Mouse (Mus musculus) stomach, embryonic 16.5 days (tissue): ENCODE measurements around the gene Tubb2b. TPM values are rescaled to one million over a fixed set of nuclear protein-coding genes. Genes with fewer than 3 reads are reported as not detected.

Experiments
- ATAC-seq: fragments of 200-750 bp; cut with Nextera tagmentation; 2 replicates; pipeline ENCODE4 v1.8.0; 2017; ENCODE audit warnings: moderate number of reproducible peaks, moderate TSS enrichment; ENCODE audit not compliant: insufficient read depth, low FRiP score
- H3K27ac ChIP-seq: fragments of 300-500 bp; sonication (generic); 2 replicates; pipeline ENCODE4 v1.5.1; 2014; ENCODE audit warnings: low read length
- H3K27me3 ChIP-seq: fragments of 300-500 bp; sonication (generic); 2 replicates; pipeline ENCODE4 v1.6.1; 2014; ENCODE audit warnings: low read length, control low read depth, mixed read lengths; ENCODE audit not compliant: control insufficient read depth, insufficient read depth
- H3K36me3 ChIP-seq: fragments of 300-500 bp; sonication (generic); 2 replicates; pipeline ENCODE4 v1.6.1; 2014; ENCODE audit warnings: low read length; ENCODE audit not compliant: control insufficient read depth, insufficient read depth
- H3K4me1 ChIP-seq: fragments of 300-500 bp; sonication (generic); 2 replicates; pipeline ENCODE4 v1.6.1; 2014; ENCODE audit warnings: low read length, control low read depth, mixed read lengths; ENCODE audit not compliant: control insufficient read depth, insufficient read depth
- H3K4me2 ChIP-seq: fragments of 300-500 bp; sonication (generic); 2 replicates; pipeline ENCODE4 v1.6.1; 2014; ENCODE audit warnings: low read depth, low read length, mixed read lengths
- H3K4me3 ChIP-seq: fragments of 300-500 bp; sonication (generic); replicated peaks from 2 replicates; pipeline ENCODE4 v1.5.1; 2014; ENCODE audit warnings: mild to moderate bottlenecking, low read length
- H3K9ac ChIP-seq: fragments of 300-500 bp; sonication (generic); 2 replicates; pipeline ENCODE4 v1.6.1; 2014; ENCODE audit warnings: low read length
- H3K9me3 ChIP-seq: fragments of 300-500 bp; sonication (generic); replicated peaks from 2 replicates; pipeline ENCODE4 v1.6.1; 2016; ENCODE audit warnings: low read length, control low read depth; ENCODE audit not compliant: control insufficient read depth
- WGBS: fragments of 180-500 bp; shearing (Covaris S2); extraction: QIAGEN DNeasy Blood & Tissue Kit; methylation state at CpG from one replicate; pipeline ENCODE4 v1.1.7; 2014; 5-methylcytosine and 5-hydroxymethylcytosine counted together
- polyA plus RNA-seq: library from polyadenylated mRNA; unstranded; fragments of >200 nt; fragmentation: Nextera tagmentation; extraction: Ambion mirVana; gene quantifications from 2 replicates; pipeline ENCODE4 v1.2.1, GENCODE M21; 2015

Tubb2b gene
- polyA plus RNA-seq, 1 experiment from 2014 or later = 41.7 TPM

DNA sequence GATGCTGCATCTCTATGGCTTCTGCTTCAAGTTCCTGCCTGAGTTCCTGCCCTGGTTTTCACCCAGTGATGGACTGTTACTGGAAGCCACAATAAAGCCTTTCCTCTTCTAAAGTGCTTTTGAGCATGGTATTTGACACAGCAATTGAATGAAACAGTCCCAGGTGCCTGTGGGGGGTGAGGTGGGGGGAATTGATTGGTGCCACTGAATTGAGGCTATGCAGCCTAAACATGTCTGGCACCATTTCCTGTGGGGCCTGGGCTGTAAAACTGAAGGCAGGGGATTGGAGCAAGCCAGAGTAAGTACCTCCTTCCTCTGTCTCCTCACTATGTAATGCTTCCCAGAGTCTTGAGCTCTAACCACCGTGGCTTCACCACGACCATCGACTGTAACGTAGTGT lies 15.6 kb downstream of the Tubb2b start:
- Histone ChIP-seq H3K4me2 (no peak overlapping the region), H3K4me1 (no peaks in the 10 kb centered on the region), H3K9me3 (no peaks in the 10 kb centered on the region), H3K4me3 (no peak overlapping the region), H3K27ac (no peak overlapping the region), H3K9ac (no peak overlapping the region), H3K27me3 (no peaks in the 10 kb centered on the region), H3K36me3 (no peaks in the 10 kb centered on the region)
- 76% methylated on average over 4 of the region's 4 CpGs for WGBS
- ATAC-seq = no peak

DNA sequence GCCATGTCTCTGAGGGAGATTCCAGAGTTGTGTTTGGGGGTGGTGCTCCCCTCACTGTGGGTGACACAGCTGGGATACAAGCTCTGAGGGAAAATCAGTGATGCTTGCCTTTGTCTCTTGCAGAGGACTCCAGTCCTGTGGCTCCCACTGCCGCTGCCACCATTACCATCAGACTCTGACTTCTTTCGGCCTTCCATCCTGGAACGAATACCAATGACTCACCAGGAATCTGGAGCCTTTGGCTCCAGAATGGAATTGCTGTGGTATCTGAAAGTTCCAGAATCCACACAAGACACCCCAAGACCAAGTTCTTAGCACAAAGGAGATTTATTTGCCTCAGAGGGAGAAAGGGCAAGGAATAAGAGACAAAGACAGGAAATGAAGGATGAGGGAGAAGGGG lies 17.2 kb downstream of the Tubb2b start:
- H3K4me1 ChIP-seq = no peaks in the 10 kb centered on the region
- 93% methylated on average over 3 of the region's 3 CpGs for WGBS
- H3K9me3 ChIP-seq = no peaks in the 10 kb centered on the region
- H3K27me3 ChIP-seq = no peaks in the 10 kb centered on the region
- H3K9ac ChIP-seq = no peak overlapping the region
- H3K4me2 ChIP-seq = no peak overlapping the region
- H3K4me3 ChIP-seq = no peak overlapping the region
- no peaks in the 10 kb centered on the region for H3K36me3 ChIP-seq
- no peak overlapping the region for H3K27ac ChIP-seq
- ATAC-seq = no peak

DNA sequence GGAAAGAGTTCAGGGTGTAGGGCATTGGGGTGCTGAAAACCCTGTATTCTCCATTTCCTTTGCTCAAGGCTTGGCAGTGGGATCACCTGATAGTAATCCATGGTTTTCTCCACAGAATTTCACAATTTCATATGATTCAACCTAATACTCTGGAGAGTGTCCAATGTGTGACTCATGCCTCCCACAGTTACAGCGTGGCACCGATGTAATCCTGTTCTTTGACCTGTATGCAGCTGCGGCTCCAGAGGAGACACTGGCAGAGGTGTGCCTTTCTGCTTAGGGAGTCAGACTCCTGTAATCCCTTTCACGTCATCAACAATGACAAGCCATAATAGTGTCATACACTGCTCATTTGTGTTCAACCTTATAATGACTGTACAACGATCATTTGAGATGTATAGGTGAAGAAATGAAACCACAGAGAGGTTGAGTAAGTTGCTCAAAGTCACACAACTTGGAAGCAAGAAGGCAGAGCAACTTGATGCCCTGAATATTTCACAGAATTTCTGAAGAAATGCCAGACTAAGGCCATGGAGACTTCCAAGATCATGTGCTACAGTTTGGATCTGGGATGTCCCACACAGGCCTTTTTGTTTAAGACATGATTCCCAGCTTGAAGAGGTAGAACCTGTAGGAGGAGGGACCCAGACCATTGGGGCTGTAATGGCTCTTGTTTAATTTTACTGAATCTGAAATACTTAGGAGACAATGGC lies 17.7 kb downstream of the Tubb2b start:
- no peaks in the 10 kb centered on the region for H3K9me3 ChIP-seq
- peak; percentile 76; the same call in 1 of the 2 replicates for ATAC-seq
- WGBS = 60% methylated on average over 5 of the region's 5 CpGs
- H3K36me3 ChIP-seq = no peaks in the 10 kb centered on the region
- no peak overlapping the region for H3K9ac ChIP-seq
- no peaks in the 10 kb centered on the region for H3K4me1 ChIP-seq
- H3K27me3 ChIP-seq = no peaks in the 10 kb centered on the region
- H3K27ac ChIP-seq = no peak overlapping the region
- no peak overlapping the region for H3K4me2 ChIP-seq
- H3K4me3 ChIP-seq = no peak overlapping the region

DNA sequence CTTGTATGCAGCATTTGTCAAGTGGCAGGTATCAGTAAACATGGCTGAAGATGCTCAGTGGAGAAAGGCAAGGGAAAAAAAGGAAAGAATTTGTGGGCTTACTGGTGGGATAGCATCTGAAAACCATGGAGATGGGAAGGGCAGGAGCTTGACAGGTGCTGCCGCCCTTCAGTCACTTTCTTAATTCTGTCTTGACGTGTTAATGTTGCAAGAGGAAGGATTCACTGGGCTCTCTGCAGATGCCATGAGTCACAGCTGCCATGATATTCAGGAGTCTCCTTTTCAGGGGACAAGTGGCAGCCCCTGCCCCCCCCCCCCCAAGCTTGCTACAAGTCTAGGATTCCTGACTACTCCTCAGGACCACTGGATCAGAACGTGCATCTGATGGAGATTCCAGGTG lies 18.4 kb downstream of the Tubb2b start:
- Histone ChIP-seq H3K4me3 (no peak overlapping the region), H3K9ac (no peak overlapping the region), H3K4me1 (no peaks in the 10 kb centered on the region), H3K4me2 (no peak overlapping the region), H3K9me3 (no peaks in the 10 kb centered on the region), H3K36me3 (no peaks in the 10 kb centered on the region), H3K27me3 (no peaks in the 10 kb centered on the region), H3K27ac (no peak overlapping the region)
- no peak for ATAC-seq
- 71% methylated on average over 3 of the region's 3 CpGs for WGBS

DNA sequence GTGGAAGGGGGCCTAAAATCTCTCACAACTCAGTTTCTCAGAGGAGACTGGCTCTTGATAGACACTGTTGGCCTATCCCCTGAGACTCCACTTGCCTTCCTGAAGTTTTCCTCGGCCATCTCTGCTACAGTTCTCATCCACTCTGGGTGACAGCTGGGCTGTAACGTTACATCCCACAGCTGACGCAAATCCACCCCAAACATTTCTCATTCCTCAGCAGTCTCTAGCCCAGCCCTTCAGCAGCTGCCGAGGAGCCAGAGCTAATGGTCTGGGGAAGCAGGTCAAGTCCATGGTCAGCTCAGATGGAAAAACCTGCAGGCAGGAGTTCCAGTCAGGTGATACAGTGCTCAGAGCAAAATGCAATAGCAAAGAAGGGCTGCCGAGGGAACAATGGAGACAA lies 19.2 kb downstream of the Tubb2b start:
- ATAC-seq = peak; percentile 53; the same call in 1 of the 2 replicates
- H3K36me3 ChIP-seq = no peaks in the 10 kb centered on the region

DNA sequence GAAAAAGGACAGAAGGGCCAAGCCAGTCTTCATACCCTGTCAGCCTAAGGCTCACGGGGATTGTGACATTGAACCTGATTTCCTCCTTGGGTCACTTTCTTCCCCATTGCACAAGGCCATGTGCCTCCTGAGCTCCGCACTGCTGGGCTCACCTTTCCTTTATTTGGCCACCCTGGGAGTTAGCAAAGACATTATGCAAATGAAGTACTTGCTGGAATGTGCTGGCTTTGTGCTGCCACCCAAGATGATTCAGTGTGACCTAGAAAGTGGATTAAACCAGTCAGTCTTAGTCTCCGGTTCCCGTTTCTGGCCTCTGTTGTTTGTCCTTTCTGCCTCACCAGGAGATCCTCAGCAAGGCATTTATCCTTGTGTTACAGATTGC lies 20.6 kb downstream of the Tubb2b start:
- Histone ChIP-seq H3K4me2 (no peak overlapping the region), H3K9ac (no peak overlapping the region), H3K27ac (no peak overlapping the region), H3K36me3 (no peaks in the 10 kb centered on the region), H3K27me3 (no peaks in the 10 kb centered on the region), H3K4me3 (no peak overlapping the region), H3K9me3 (no peaks in the 10 kb centered on the region), H3K4me1 (no peaks in the 10 kb centered on the region)
- no peak for ATAC-seq
- WGBS = 54% methylated on average over 4 of the region's 4 CpGs

More for the DNA sequence above, 19.2 kb downstream of the Tubb2b start:
- Histone ChIP-seq H3K9me3 (no peaks in the 10 kb centered on the region), H3K27me3 (no peaks in the 10 kb centered on the region), H3K4me2 (no peak overlapping the region), H3K4me3 (no peak overlapping the region), H3K4me1 (no peaks in the 10 kb centered on the region), H3K9ac (no peak overlapping the region), H3K27ac (no peak overlapping the region)
- WGBS = 36% methylated on average over 5 of the region's 5 CpGs

DNA sequence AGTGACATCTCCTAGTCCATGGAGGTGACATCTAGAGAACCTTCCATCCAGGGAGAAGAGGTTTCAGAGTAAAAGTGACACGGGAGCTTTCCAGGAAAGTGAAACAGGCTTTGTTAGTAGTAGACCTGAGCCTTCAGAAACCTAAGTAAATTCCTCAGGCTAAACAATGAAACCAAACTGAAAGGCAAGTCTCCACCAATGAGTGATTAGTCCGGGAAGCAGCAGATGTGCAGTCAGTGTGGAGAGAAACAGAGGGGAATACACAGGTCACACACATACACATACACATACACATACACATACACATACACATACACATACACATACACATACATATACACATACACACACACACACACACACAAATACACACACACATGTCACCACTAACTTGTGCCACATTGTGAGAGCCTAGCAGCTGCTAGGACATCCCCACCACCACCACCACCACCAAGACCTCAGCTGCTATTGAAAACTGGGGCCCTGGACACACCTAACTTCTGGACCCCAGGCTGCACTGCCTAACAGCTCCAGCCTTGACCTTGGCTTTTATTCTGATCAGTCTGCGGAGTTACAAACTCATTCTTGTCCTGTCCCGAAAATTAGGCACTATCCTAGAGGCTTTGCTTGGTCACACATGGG lies 21.1 kb downstream of the Tubb2b start:
- no peaks in the 10 kb centered on the region for H3K27me3 ChIP-seq
- no peak overlapping the region for H3K27ac ChIP-seq
- H3K4me1 ChIP-seq = no peaks in the 10 kb centered on the region
- H3K9ac ChIP-seq = no peak overlapping the region
- 66% methylated on average over 4 of the region's 4 CpGs for WGBS
- H3K36me3 ChIP-seq = no peaks in the 10 kb centered on the region
- no peaks in the 10 kb centered on the region for H3K9me3 ChIP-seq
- ATAC-seq = no peak
- no peak overlapping the region for H3K4me2 ChIP-seq
- no peak overlapping the region for H3K4me3 ChIP-seq

DNA sequence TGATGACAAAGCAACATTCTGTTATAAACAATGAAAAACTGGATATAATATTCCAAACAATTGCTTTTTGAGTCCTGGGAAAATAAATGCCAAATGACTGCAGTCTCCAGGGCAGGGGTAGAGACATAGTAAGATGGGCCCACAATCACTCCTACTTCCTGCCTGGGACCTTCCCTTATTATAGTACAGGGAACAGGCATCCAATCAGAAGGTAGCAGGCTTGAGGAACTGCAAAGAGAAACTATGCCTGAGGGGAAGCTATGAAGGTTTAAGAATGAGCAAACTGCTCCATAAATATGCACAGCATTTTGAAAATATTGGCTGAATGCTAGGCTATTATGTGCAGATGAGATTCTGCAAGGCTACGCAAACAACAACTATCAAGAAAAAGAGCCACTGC lies 23.3 kb downstream of the Tubb2b start:
- Histone ChIP-seq H3K27ac (no peak overlapping the region), H3K4me3 (no peak overlapping the region), H3K4me2 (no peak overlapping the region), H3K27me3 (no peaks in the 10 kb centered on the region), H3K9me3 (no peaks in the 10 kb centered on the region), H3K9ac (no peak overlapping the region), H3K4me1 (no peaks in the 10 kb centered on the region), H3K36me3 (no peaks in the 10 kb centered on the region)
- no peak for ATAC-seq
- 97% methylated on average over 1 of the region's 1 CpGs for WGBS

DNA sequence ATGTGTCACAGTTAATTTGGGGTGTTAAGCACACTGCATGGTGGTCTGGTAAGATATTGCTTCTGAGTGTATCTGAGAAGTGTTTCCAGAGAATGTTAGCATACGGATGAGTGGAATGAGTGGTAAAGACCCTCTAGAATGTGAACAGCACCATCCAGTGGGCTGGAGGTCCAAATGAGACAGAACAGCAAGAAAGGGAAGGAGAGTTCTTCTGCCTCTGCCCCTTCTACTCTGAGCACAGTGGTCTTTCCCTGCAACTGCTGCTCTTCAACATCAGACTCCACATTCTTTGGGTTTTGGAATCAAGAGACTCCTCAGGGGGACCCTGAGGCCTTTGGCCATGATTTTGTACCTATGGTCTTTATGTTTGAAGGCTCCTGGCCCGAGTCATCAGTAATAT lies 24.0 kb downstream of the Tubb2b start:
- Histone ChIP-seq H3K27ac (no peak overlapping the region), H3K9ac (no peak overlapping the region), H3K4me3 (no peak overlapping the region), H3K9me3 (no peaks in the 10 kb centered on the region), H3K4me1 (no peaks in the 10 kb centered on the region), H3K27me3 (no peaks in the 10 kb centered on the region), H3K36me3 (no peaks in the 10 kb centered on the region), H3K4me2 (no peak overlapping the region)
- WGBS = 84% methylated on average over 2 of the region's 2 CpGs
- no peak for ATAC-seq
